Mouse (Mus musculus) ES-Bruce4 (cell line): ENCODE data around the gene Tmcc2. TPM values are rescaled to one million over a fixed set of nuclear protein-coding genes. Genes with fewer than 3 reads are reported as not detected.

Experiments used
- H3K27ac ChIP-seq: 2 replicates; pipeline ENCODE4 v1.5.1; 2012; ENCODE audit warnings: low read length, inconsistent platforms; ENCODE audit not compliant: insufficient read depth
- H3K27me3 ChIP-seq: 2 replicates; pipeline ENCODE4 v1.6.1; 2012; ENCODE audit warnings: mild to moderate bottlenecking, low read length, inconsistent platforms; ENCODE audit not compliant: control insufficient read depth, poor library complexity, insufficient read depth, severe bottlenecking
- H3K36me3 ChIP-seq: 2 replicates; pipeline ENCODE4 v1.6.1; 2012; ENCODE audit warnings: inconsistent platforms, mild to moderate bottlenecking, low read length, moderate library complexity; ENCODE audit not compliant: control insufficient read depth, poor library complexity, insufficient read depth, severe bottlenecking
- H3K4me1 ChIP-seq: one replicate; pipeline ENCODE4 v1.8.1; 2011; ENCODE audit warnings: low read length; ENCODE audit not compliant: control insufficient read depth, insufficient read depth
- H3K4me3 ChIP-seq: 2 replicates; pipeline ENCODE4 v1.5.1; 2011; ENCODE audit warnings: low read depth, mild to moderate bottlenecking, low read length
- H3K9ac ChIP-seq: 2 replicates; pipeline ENCODE4 v1.6.1; 2012; ENCODE audit warnings: low read depth, mild to moderate bottlenecking, inconsistent platforms; ENCODE audit not compliant: poor library complexity, severe bottlenecking
- H3K9me3 ChIP-seq: replicated peaks from 2 replicates; pipeline ENCODE4 v1.6.1; 2012; ENCODE audit warnings: mild to moderate bottlenecking, low read length, inconsistent platforms; ENCODE audit not compliant: control insufficient read depth, poor library complexity, insufficient read depth, severe bottlenecking
- CTCF ChIP-seq: IDR thresholded peaks from one replicate; pipeline ENCODE4 v1.8.1; 2011; ENCODE audit warnings: low read depth, low read length
- EP300 ChIP-seq: IDR thresholded peaks from 2 replicates; pipeline ENCODE4 v1.6.1; 2011; ENCODE audit warnings: low read depth, low read length; ENCODE audit not compliant: insufficient read depth
- POLR2A ChIP-seq: IDR thresholded peaks from one replicate; pipeline ENCODE4 v1.8.1; 2011; ENCODE audit warnings: low read length; ENCODE audit not compliant: insufficient read depth
- polyA plus RNA-seq: library from polyadenylated mRNA; stranded (reverse); fragments of >200 nt; gene quantifications from 2 replicates; pipeline ENCODE4 v1.2.4, GENCODE M21; 2011; ENCODE audit warnings: low read depth; ENCODE audit not compliant: missing spikeins, insufficient read depth, insufficient read length

Gene Tmcc2
- polyA plus RNA-seq, 1 experiment: 11.1 TPM

DNA sequence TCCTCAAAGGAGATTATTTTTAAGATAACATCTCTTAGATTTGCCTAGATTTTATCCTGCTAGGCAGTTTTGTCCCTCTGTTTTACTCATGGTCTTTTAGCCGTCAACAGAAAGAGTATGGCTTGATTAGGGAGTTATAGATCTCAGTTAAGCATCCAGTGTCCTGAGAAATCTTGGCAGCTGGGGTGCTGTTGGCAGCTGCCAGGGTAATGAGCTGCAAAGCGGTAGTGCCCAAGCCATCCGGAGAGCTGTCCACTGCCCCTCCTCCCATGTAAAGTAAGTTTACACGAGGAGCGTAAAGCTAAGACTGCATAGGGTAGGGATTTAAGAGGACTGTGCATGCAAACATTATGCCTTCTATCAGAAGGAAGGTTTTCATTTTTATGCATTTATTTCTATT, 42.3 kb upstream of the Tmcc2 start:
- Histone ChIP-seq H3K4me3 (no peak overlapping the region), H3K9ac (no peak overlapping the region), H3K27me3 (no peaks in the 10 kb centered on the region), H3K4me1 (no peaks in the 10 kb centered on the region), H3K36me3 (no peaks in the 10 kb centered on the region), H3K27ac (no peak overlapping the region), H3K9me3 (no peaks in the 10 kb centered on the region)
- no peak for TF ChIP-seq CTCF
- no peak for TF ChIP-seq EP300
- no peak for TF ChIP-seq POLR2A

DNA sequence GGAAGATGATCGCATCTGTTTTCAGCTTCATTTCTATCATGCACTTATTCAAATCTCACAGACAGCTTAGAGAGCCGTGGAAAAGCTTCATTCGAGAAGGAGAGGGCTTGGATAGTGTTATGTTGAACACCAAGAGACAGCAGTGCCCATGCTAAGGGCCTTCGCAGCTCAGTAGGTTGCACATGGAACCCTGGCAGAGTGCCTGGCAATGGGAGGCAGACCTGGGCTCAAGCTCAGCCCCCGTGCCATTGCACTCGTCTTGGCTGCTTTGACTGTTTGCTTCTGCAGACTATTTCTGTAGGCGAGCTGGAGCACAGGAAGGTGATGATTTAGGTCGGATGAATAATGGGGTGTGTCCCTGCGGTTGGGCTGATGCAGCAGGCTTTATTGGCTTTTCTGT, 40.6 kb upstream of the Tmcc2 start:
- no peak for TF ChIP-seq EP300
- TF ChIP-seq CTCF: no peak
- no peak for TF ChIP-seq POLR2A
- H3K9ac ChIP-seq: no peak overlapping the region
- no peaks in the 10 kb centered on the region for H3K27me3 ChIP-seq
- no peaks in the 10 kb centered on the region for H3K36me3 ChIP-seq
- H3K9me3 ChIP-seq: no peaks in the 10 kb centered on the region
- no peak overlapping the region for H3K27ac ChIP-seq
- no peak overlapping the region for H3K4me3 ChIP-seq
- H3K4me1 ChIP-seq: no peaks in the 10 kb centered on the region

DNA sequence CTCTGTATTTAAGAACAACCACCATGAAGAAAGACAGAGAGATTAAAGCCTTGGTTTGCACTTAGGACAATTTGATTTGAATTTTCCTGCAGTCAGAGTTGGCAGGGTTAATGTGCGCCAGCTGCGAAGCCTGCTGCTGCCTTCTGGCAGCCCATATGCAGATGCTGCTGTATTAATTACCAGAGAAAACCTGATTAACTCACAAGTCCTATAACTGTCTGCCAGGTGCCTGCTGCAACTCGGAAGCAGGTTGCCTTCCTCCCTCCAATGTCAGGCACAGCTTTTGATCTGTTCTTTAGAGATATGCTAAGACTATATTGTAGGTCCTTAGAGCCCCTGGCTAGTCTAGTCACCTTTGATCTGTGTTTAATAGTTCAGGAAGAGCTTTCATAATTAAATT, 39.7 kb upstream of the Tmcc2 start:
- no peaks in the 10 kb centered on the region for H3K9me3 ChIP-seq
- H3K27ac ChIP-seq: no peak overlapping the region
- no peak for TF ChIP-seq CTCF
- no peak for TF ChIP-seq POLR2A
- no peak for TF ChIP-seq EP300
- H3K9ac ChIP-seq: no peak overlapping the region
- no peaks in the 10 kb centered on the region for H3K36me3 ChIP-seq
- no peaks in the 10 kb centered on the region for H3K27me3 ChIP-seq
- H3K4me3 ChIP-seq: no peak overlapping the region
- H3K4me1 ChIP-seq: no peaks in the 10 kb centered on the region

DNA sequence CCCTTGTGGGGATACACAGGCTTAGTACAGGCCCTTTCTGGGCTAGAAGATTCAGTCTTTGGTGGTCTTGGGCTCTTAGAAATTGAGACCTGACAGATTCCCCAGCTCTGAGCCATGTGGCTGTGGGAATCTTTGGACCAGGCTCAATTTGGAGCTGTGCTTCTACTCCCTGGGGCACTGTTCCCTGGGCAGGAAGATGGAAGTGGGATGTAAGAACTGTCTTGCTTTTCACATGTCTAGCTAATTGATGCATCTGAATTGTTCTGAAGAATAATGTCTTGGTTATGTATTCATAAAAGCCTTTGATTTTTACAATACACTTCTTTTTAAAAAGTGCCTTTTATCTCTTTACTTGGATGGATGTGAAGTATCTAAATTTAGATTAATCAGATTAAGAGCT, 34.5 kb upstream of the Tmcc2 start:
- Histone ChIP-seq H3K4me3 (no peak overlapping the region), H3K4me1 (no peaks in the 10 kb centered on the region), H3K27ac (no peak overlapping the region), H3K9me3 (no peaks in the 10 kb centered on the region), H3K9ac (no peak overlapping the region), H3K36me3 (no peaks in the 10 kb centered on the region), H3K27me3 (no peaks in the 10 kb centered on the region)
- TF ChIP-seq CTCF: no peak
- no peak for TF ChIP-seq POLR2A
- no peak for TF ChIP-seq EP300

DNA sequence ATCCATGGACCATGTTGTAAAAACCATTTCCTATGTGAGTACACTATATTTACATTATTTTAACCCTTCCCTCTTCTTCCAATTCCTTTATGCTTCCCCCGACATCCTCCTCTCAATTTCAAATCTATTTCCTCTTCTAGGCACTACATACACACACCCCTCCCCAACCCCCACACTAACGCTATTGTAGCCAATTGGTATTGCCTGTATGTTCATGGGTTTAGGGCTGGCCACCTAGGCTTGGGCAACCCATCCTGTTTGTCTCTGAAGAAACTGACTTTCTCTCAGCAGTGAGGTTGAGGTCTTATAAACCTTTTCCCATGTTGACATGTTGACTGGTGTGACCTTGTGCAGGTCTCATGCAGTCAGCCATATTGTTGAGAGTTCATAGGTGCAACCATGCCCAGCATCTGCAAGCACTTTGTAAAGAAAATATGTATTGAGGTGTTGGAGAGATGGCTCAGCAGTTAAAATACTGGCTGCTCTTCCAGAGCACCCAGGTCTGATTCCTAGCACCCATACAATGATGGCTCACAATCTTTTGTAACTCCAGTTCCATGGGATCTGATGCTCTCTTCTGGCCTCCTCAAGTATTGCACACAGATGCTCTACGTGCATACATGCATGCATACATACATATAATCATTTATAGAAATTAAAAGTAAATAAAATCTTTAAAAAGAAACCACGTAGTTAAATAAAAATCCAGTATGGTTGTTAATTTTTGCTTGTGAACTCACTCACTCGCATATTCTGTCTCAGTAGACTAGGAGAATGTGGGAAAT, 32.0 kb upstream of the Tmcc2 start:
- H3K4me3 ChIP-seq: no peak overlapping the region
- H3K9ac ChIP-seq: no peak overlapping the region
- no peak overlapping the region for H3K27ac ChIP-seq
- H3K27me3 ChIP-seq: no peaks in the 10 kb centered on the region
- no peaks in the 10 kb centered on the region for H3K9me3 ChIP-seq
- TF ChIP-seq CTCF (no peak), POLR2A (no peak), EP300 (no peak)
- no peaks in the 10 kb centered on the region for H3K36me3 ChIP-seq
- no peaks in the 10 kb centered on the region for H3K4me1 ChIP-seq

DNA sequence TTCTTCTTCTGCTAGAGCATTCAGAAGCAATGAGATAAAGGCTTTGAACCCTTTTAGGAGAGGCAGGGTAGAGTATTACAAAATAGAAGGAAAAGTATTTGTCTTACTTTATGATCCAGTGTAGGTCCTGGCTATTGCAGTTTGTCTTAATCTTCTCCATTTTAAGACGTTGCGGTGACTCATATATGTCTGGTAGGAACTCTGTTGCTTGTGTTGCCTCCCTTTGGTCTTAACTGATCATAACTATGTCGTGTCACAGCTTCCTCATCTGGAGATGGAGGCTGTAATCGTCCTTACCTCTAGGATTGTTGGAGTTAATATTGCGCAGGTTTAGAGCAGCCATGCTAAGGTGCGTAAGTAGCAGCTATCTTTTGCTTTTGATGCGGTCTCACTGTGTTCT, 29.6 kb upstream of the Tmcc2 start:
- Histone ChIP-seq H3K9me3 (no peaks in the 10 kb centered on the region), H3K4me3 (no peak overlapping the region), H3K9ac (no peak overlapping the region), H3K36me3 (no peaks in the 10 kb centered on the region), H3K4me1 (no peaks in the 10 kb centered on the region), H3K27me3 (no peaks in the 10 kb centered on the region), H3K27ac (no peak overlapping the region)
- TF ChIP-seq CTCF (no peak), EP300 (no peak)
